Mouse (Mus musculus) right cerebral cortex, adult 18-20 months (tissue): ENCODE results near the gene Bend3.

Source experiments
- DNase-seq: peaks from one replicate; pipeline ENCODE4 v3.0.0; 2022; ENCODE audit warnings: mixed read lengths

Bend3 gene

GRCm38 (mm10) chr10:43537652-43538051, 59.0 kb downstream of the Bend3 start:
- DNase-seq = no peak

- no peak for DNase-seq
These were observed 60.2 kb downstream of the Bend3 start for GRCm38 (mm10) chr10:43538831-43539230.

- DNase-seq = no peak
These were observed 61.2 kb downstream of the Bend3 start for GRCm38 (mm10) chr10:43539746-43540310.

- peak; percentile 95 for DNase-seq
These were observed 62.0 kb downstream of the Bend3 start, which contains the start of gene 1700021F05Rik for GRCm38 (mm10) chr10:43540442-43541152. Gene 1700021F05Rik (minus strand): TSS chr10:43540994.

- no peak for DNase-seq
These were observed 62.5 kb downstream of the Bend3 start for GRCm38 (mm10) chr10:43541153-43541544.

- no peak for DNase-seq
These were observed 70.8 kb downstream of the Bend3 start for GRCm38 (mm10) chr10:43549411-43549810.

GRCm38 (mm10) chr10:43550923-43551322, 72.3 kb downstream of the Bend3 start:
- DNase-seq = no peak

GRCm38 (mm10) chr10:43551388-43551787, 72.8 kb downstream of the Bend3 start:
- no peak for DNase-seq

- DNase-seq = no peak
These were observed 79.1 kb downstream of the Bend3 start for GRCm38 (mm10) chr10:43557630-43558165.

GRCm38 (mm10) chr10:43559313-43559712, 80.7 kb downstream of the Bend3 start:
- no peak for DNase-seq

GRCm38 (mm10) chr10:43560765-43561164, 82.1 kb downstream of the Bend3 start:
- DNase-seq = no peak

GRCm38 (mm10) chr10:43561311-43561710, 82.7 kb downstream of the Bend3 start:
- DNase-seq = no peak
